Mouse (Mus musculus) heart, embryonic 10.5 days (tissue): ENCODE measurements around the gene Sipa1l1. TPM values are rescaled to one million over a fixed set of nuclear protein-coding genes. Genes with fewer than 3 reads are reported as not detected.

Source experiments
- DNase-seq: peaks from one replicate; pipeline ENCODE4 v3.0.0-alpha.2; 2017; ENCODE audit warnings: low spot score
- H3K27ac ChIP-seq: fragments of 300-500 bp; sonication (generic); 2 replicates; pipeline ENCODE4 v1.5.1; 2016; ENCODE audit warnings: mild to moderate bottlenecking
- H3K27me3 ChIP-seq: fragments of 300-500 bp; sonication (generic); 2 replicates; pipeline ENCODE4 v1.6.1; 2016; ENCODE audit warnings: mild to moderate bottlenecking; ENCODE audit not compliant: poor library complexity, insufficient read depth, severe bottlenecking
- H3K36me3 ChIP-seq: fragments of 300-500 bp; sonication (generic); 2 replicates; pipeline ENCODE4 v1.6.1; 2016; ENCODE audit warnings: mild to moderate bottlenecking, moderate library complexity
- H3K4me1 ChIP-seq: fragments of 300-500 bp; sonication (generic); 2 replicates; pipeline ENCODE4 v1.6.1; 2016; ENCODE audit warnings: mild to moderate bottlenecking
- H3K4me3 ChIP-seq: fragments of 300-500 bp; sonication (generic); 2 replicates; pipeline ENCODE4 v1.5.1; 2016; ENCODE audit warnings: mild to moderate bottlenecking, moderate library complexity
- H3K9me3 ChIP-seq: fragments of 300-500 bp; sonication (generic); 2 replicates; pipeline ENCODE4 v1.6.1; 2016; ENCODE audit warnings: mild to moderate bottlenecking, moderate library complexity
- WGBS: fragments of 180-500 bp; shearing (Covaris S2); methylation state at CpG from one replicate; pipeline ENCODE4 v1.1.7; 2016; 5-methylcytosine and 5-hydroxymethylcytosine counted together
- polyA plus RNA-seq: library from polyadenylated mRNA; unstranded; fragments of >200 nt; fragmentation: Nextera tagmentation; extraction: Ambion mirVana; gene quantifications from 2 replicates; pipeline ENCODE4 v1.2.1, GENCODE M21; 2016

Gene Sipa1l1
- polyA plus RNA-seq, 1 experiment from 2014 or later = 35.2 TPM

GRCm38 (mm10) chr12:82199286-82199685 is 30.2 kb downstream of the Sipa1l1 start:
- H3K27ac ChIP-seq = no peak overlapping the region
- H3K36me3 ChIP-seq = 0 out of 2 replicates have a peak, but pooled peaks cover 4% of the 10 kb centered on the region
- no peak for DNase-seq
- WGBS = 89% methylated on average over 6 of the region's 6 CpGs
- no peak overlapping the region for H3K4me3 ChIP-seq
- no peaks in the 10 kb centered on the region for H3K27me3 ChIP-seq
- peaks cover 46% of the 10 kb centered on the region for H3K4me1 ChIP-seq
- no peaks in the 10 kb centered on the region for H3K9me3 ChIP-seq

GRCm38 (mm10) chr12:82204106-82204505 is 35.0 kb downstream of the Sipa1l1 start:
- H3K9me3 ChIP-seq = no peaks in the 10 kb centered on the region
- no peak overlapping the region for H3K4me3 ChIP-seq
- WGBS = 92% methylated on average over 6 of the region's 6 CpGs
- peak; percentile 46 for DNase-seq
- H3K36me3 ChIP-seq = 0 out of 2 replicates have a peak, but pooled peaks cover 4% of the 10 kb centered on the region
- H3K4me1 ChIP-seq = peaks cover 7% of the 10 kb centered on the region; the same call in 1 of the 2 replicates
- no peak overlapping the region for H3K27ac ChIP-seq
- no peaks in the 10 kb centered on the region for H3K27me3 ChIP-seq

GRCm38 (mm10) chr12:82206857-82207647 is 37.9 kb downstream of the Sipa1l1 start:
- Histone ChIP-seq H3K4me3 (no peak overlapping the region), H3K36me3 (no peaks in the 10 kb centered on the region), H3K4me1 (peaks cover 6% of the 10 kb centered on the region; the same call in 1 of the 2 replicates), H3K9me3 (no peaks in the 10 kb centered on the region), H3K27me3 (no peaks in the 10 kb centered on the region), H3K27ac (no peak overlapping the region)
- 89% methylated on average over 8 of the region's 8 CpGs for WGBS
- DNase-seq = no peak

GRCm38 (mm10) chr12:82208046-82208445 is 38.9 kb downstream of the Sipa1l1 start:
- H3K4me1 ChIP-seq = peaks cover 6% of the 10 kb centered on the region; the same call in 1 of the 2 replicates
- no peaks in the 10 kb centered on the region for H3K36me3 ChIP-seq
- no peak for DNase-seq
- no peaks in the 10 kb centered on the region for H3K27me3 ChIP-seq
- 68% methylated on average over 3 of the region's 3 CpGs for whole genome bisulfite sequencing
- H3K27ac ChIP-seq = no peak overlapping the region
- no peaks in the 10 kb centered on the region for H3K9me3 ChIP-seq
- no peak overlapping the region for H3K4me3 ChIP-seq

GRCm38 (mm10) chr12:82208611-82209010 is 39.5 kb downstream of the Sipa1l1 start:
- Histone ChIP-seq H3K36me3 (0 out of 2 replicates have a peak, but pooled peaks cover under 1% of the 10 kb centered on the region), H3K4me3 (no peak overlapping the region), H3K27me3 (no peaks in the 10 kb centered on the region), H3K27ac (no peak overlapping the region), H3K4me1 (peaks cover 4% of the 10 kb centered on the region; the same call in 1 of the 2 replicates), H3K9me3 (no peaks in the 10 kb centered on the region)
- DNase-seq = no peak
- WGBS = 82% methylated on average over 4 of the region's 4 CpGs

- WGBS = 44% methylated on average over 2 of the region's 2 CpGs
- Histone ChIP-seq H3K36me3 (peaks cover 7% of the 10 kb centered on the region), H3K4me1 (peaks cover 6% of the 10 kb centered on the region), H3K9me3 (no peaks in the 10 kb centered on the region), H3K27ac (no peak overlapping the region), H3K27me3 (no peaks in the 10 kb centered on the region), H3K4me3 (no peak overlapping the region)
- peak; percentile 42 for DNase-seq
Measured at GRCm38 (mm10) chr12:82209753-82210152, 40.6 kb downstream of the Sipa1l1 start.

GRCm38 (mm10) chr12:82213056-82213455 is 43.9 kb downstream of the Sipa1l1 start:
- 77% methylated on average over 2 of the region's 2 CpGs for WGBS
- Histone ChIP-seq H3K36me3 (peaks cover 7% of the 10 kb centered on the region), H3K9me3 (no peaks in the 10 kb centered on the region), H3K4me3 (no peak overlapping the region), H3K4me1 (peaks cover 23% of the 10 kb centered on the region), H3K27ac (no peak overlapping the region), H3K27me3 (no peaks in the 10 kb centered on the region)
- DNase-seq = no peak

- H3K4me1 ChIP-seq = peaks cover 38% of the 10 kb centered on the region
Measured at GRCm38 (mm10) chr12:82214916-82215315, 45.8 kb downstream of the Sipa1l1 start.

GRCm38 (mm10) chr12:82216801-82217553 is 47.9 kb downstream of the Sipa1l1 start:
- H3K4me1 ChIP-seq = peaks cover 38% of the 10 kb centered on the region
- 70% methylated on average over 6 of the region's 6 CpGs for WGBS
- H3K9me3 ChIP-seq = no peaks in the 10 kb centered on the region
- no peaks in the 10 kb centered on the region for H3K27me3 ChIP-seq
- H3K27ac ChIP-seq = no peak overlapping the region
- H3K4me3 ChIP-seq = no peak overlapping the region
- DNase-seq = no peak
- peaks cover 7% of the 10 kb centered on the region for H3K36me3 ChIP-seq

More at GRCm38 (mm10) chr12:82214916-82215315, 45.8 kb downstream of the Sipa1l1 start:
- H3K4me3 ChIP-seq = no peak overlapping the region
- WGBS = 45% methylated on average over 5 of the region's 5 CpGs
- H3K9me3 ChIP-seq = no peaks in the 10 kb centered on the region
- DNase-seq = no peak
- H3K27ac ChIP-seq = no peak overlapping the region
- H3K36me3 ChIP-seq = peaks cover 7% of the 10 kb centered on the region
- H3K27me3 ChIP-seq = no peaks in the 10 kb centered on the region

- Histone ChIP-seq H3K27ac (0 out of 2 replicates have a peak overlapping the region, but pooled peaks have one; percentile 19), H3K36me3 (peaks cover 7% of the 10 kb centered on the region), H3K27me3 (no peaks in the 10 kb centered on the region), H3K9me3 (no peaks in the 10 kb centered on the region), H3K4me1 (peaks cover 46% of the 10 kb centered on the region), H3K4me3 (no peak overlapping the region)
- DNase-seq = no peak
- 87% methylated on average over 7 of the region's 7 CpGs for WGBS
Measured at GRCm38 (mm10) chr12:82218201-82218600, 49.1 kb downstream of the Sipa1l1 start.

GRCm38 (mm10) chr12:82220367-82221089 is 51.4 kb downstream of the Sipa1l1 start:
- H3K9me3 ChIP-seq = no peaks in the 10 kb centered on the region
- no peaks in the 10 kb centered on the region for H3K27me3 ChIP-seq
- no peak overlapping the region for H3K4me3 ChIP-seq
- DNase-seq = no peak
- 77% methylated on average over 5 of the region's 5 CpGs for WGBS
- H3K4me1 ChIP-seq = peaks cover 58% of the 10 kb centered on the region
- H3K27ac ChIP-seq = no peak overlapping the region
- no peaks in the 10 kb centered on the region for H3K36me3 ChIP-seq

- H3K4me1 ChIP-seq = peaks cover 66% of the 10 kb centered on the region
- H3K27ac ChIP-seq = no peak overlapping the region
- no peaks in the 10 kb centered on the region for H3K27me3 ChIP-seq
- H3K36me3 ChIP-seq = no peaks in the 10 kb centered on the region
- no peak for DNase-seq
- WGBS = 59% methylated on average over 9 of the region's 9 CpGs
- H3K9me3 ChIP-seq = no peaks in the 10 kb centered on the region
- no peak overlapping the region for H3K4me3 ChIP-seq
Measured at GRCm38 (mm10) chr12:82223126-82223815, 54.2 kb downstream of the Sipa1l1 start.
